Mouse (Mus musculus): ENCODE measurements around the gene Dda1. TPM values are rescaled to one million over a fixed set of nuclear protein-coding genes. Genes with fewer than 3 reads are reported as not detected.
A peak's percentile ranks its signal among the peaks of the same experiment; 100 is the strongest.
"Not testable (repeated sequence)": the region's sequence is repeated elsewhere in the genome, so short reads cannot be mapped to it uniquely, and the experiment has no call there.

Gene Dda1
- total RNA-seq (2021) = 10 to 100 TPM; 37.8 to 39.1 TPM

GRCm38 (mm10) chr8:71468916-71469315 lies at the start of gene Dda1:
Gene Dda1 (plus strand): TSS chr8:71469199.
- peak; percentile 97 to 98 for DNase-seq
- intact Hi-C loops (cut with DNase I) = no loop called here

GRCm38 (mm10) chr8:71422121-71422520 lies 46.9 kb upstream of the Dda1 start:
- DNase-seq = no peak
- intact Hi-C loops (cut with DNase I) = no loop called here

- DNase-seq; intact Hi-C loops (cut with DNase I): not testable (repeated sequence)
Observed at GRCm38 (mm10) chr8:71432935-71433334, 36.1 kb upstream of the Dda1 start.

- DNase-seq = no peak
- intact Hi-C loops (cut with DNase I) = no loop called here
Observed at GRCm38 (mm10) chr8:71437041-71437440, 32.0 kb upstream of the Dda1 start.

GRCm38 (mm10) chr8:71441404-71441803 lies 27.6 kb upstream of the Dda1 start:
- peak; percentile 58 to 80 for DNase-seq
- intact Hi-C loops (cut with DNase I) = loop anchor here (1.0 to 2.0 kb wide), 4 partner anchors 53 to 219 kb away; partner anchors contain the start of gene Fam129c

- DNase-seq = no peak
- intact Hi-C loops (cut with DNase I) = no loop called here
Observed at GRCm38 (mm10) chr8:71445096-71445495, 23.9 kb upstream of the Dda1 start.

GRCm38 (mm10) chr8:71451337-71451736 lies 17.7 kb upstream of the Dda1 start:
- no peak for DNase-seq
- intact Hi-C loops (cut with DNase I) = no loop called here

GRCm38 (mm10) chr8:71451777-71452176 lies 17.2 kb upstream of the Dda1 start:
- intact Hi-C loops (cut with DNase I) = no loop called here
- DNase-seq = no peak

GRCm38 (mm10) chr8:71452669-71453068 lies 16.3 kb upstream of the Dda1 start:
- intact Hi-C loops (cut with DNase I) = no loop called here
- no peak for DNase-seq

GRCm38 (mm10) chr8:71454668-71455067 lies 14.3 kb upstream of the Dda1 start:
- DNase-seq = no peak
- intact Hi-C loops (cut with DNase I) = no loop called here

- intact Hi-C loops (cut with DNase I) = no loop called here
- peak in 1 of 2 experiments; percentile 5 for DNase-seq
Observed at GRCm38 (mm10) chr8:71456906-71457305, 12.1 kb upstream of the Dda1 start.

- intact Hi-C loops (cut with DNase I) = no loop called here
- peak in 1 of 2 experiments; percentile 6 for DNase-seq
Observed at GRCm38 (mm10) chr8:71457659-71458270, 11.2 kb upstream of the Dda1 start.

- intact Hi-C loops (cut with DNase I) = no loop called here
- no peak for DNase-seq
Observed at GRCm38 (mm10) chr8:71460716-71461115, 8.3 kb upstream of the Dda1 start.

GRCm38 (mm10) chr8:71461152-71461840 lies 7.7 kb upstream of the Dda1 start:
- intact Hi-C loops (cut with DNase I) = no loop called here
- peak in 1 of 2 experiments; percentile 7 for DNase-seq

- intact Hi-C loops (cut with DNase I) = loop anchor here (2.0 kb wide), 1 partner anchor 19 kb away; no protein-coding TSS in a partner anchor
- no peak for DNase-seq
Observed at GRCm38 (mm10) chr8:71462191-71462590, 6.8 kb upstream of the Dda1 start.

- intact Hi-C loops (cut with DNase I) = loop anchor here (2.0 kb wide), 1 partner anchor 20 kb away; no protein-coding TSS in a partner anchor
- peak; percentile 50 to 57 for DNase-seq
Observed at GRCm38 (mm10) chr8:71462786-71463185, 6.2 kb upstream of the Dda1 start.

GRCm38 (mm10) chr8:71463188-71464033 lies 5.6 kb upstream of the Dda1 start, which contains the start of gene Abhd8:
Gene Abhd8 (minus strand): TSS chr8:71463655.
- intact Hi-C loops (cut with DNase I) = loop anchor here (2.0 kb wide), 1 partner anchor 21 kb away; no protein-coding TSS in a partner anchor
- peak; percentile 99 for DNase-seq

GRCm38 (mm10) chr8:71464513-71465500 lies 4.2 kb upstream of the Dda1 start, which contains the start of gene Mrpl34:
Gene Mrpl34 (plus strand): TSS chr8:71464959.
- DNase-seq = peak; percentile 99
- intact Hi-C loops (cut with DNase I) = no loop called here

GRCm38 (mm10) chr8:71465733-71466132 lies 3.3 kb upstream of the Dda1 start:
- intact Hi-C loops (cut with DNase I) = no loop called here

GRCm38 (mm10) chr8:71466198-71466597 lies 2.8 kb upstream of the Dda1 start:
- intact Hi-C loops (cut with DNase I) = no loop called here
- no peak for DNase-seq

More at GRCm38 (mm10) chr8:71465733-71466132, 3.3 kb upstream of the Dda1 start:
- DNase-seq = no peak

Measured in heart, postnatal 10 days (tissue).